Mouse (Mus musculus): ENCODE data around the gene Arf3.

DNA sequence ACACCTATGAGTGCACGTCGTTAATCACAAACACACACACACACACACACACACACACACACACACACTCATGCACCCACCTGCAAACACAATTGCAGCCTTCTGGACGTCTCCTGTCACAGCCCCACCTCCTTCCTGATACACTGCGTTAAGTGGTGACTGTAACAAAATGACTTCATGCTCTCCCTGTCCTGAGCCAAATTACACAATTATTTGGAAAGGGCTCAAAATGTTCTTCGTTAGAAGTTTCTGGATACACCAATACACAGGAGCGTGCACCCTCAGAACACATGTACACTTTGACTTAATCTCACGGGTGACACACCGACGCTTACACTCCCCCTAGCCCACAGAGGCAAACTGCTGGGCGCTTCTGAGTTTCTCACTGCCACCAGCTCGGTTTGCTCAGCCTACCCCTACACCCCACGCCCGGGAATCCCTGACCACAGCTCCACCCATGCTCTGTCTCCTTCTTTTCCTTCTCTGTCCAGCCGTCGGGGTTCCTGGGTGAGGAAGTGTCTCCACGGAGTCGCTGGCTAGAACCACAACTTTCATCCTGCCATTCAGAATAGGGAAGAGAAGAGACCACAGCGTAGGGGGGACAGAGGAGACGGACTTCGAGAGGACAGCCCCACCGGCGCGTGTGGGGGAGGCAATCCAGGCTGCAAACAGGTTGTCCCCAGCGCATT is 26.1 kb upstream of the Arf3 start:
- no peak for TF ChIP-seq CTCF (conservative IDR thresholded peaks at IDR 0.05; ENCODE audit: low read length)
- no peak for TF ChIP-seq POU5F1 (IDR thresholded peaks at IDR 0.05; ENCODE audit: borderline replicate concordance, low read length)
- no peak for TF ChIP-seq NANOG (IDR thresholded peaks at IDR 0.05; ENCODE audit: borderline replicate concordance, low read length)

All from E14TG2a.4 (cell line).